24 mouse cellular contexts compared by ENCODE assay signal in the genomic region with DNA sequence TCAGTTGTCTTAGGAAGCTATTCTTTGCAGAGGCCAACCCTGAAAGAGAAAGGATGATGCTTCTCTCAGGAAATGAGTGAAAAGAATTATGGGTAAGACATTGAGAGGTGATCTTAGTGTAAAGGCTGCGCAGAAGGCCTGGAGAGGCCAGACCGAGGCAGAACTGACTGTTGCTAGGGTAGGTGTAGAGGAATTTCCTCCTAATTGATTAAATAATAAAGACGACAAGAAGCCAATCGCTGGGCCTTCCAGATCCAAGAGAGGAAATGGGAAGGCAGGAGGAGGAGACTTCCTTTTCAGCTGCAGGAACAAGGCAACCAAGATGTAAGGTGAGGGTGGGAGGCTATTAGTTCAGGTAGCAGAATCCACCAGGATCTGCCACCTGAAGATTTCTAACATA. TPM values are rescaled to one million over a fixed set of nuclear protein-coding genes. Genes with fewer than 3 reads are reported as not detected.
DNase-seq lines count a peak whose midpoint lies in the region; ATAC-seq and TF ChIP-seq lines count a peak whose summit lies in the region.
"Had no signal": no experiment of that assay in that cellular context is flagged by ENCODE, and none has a peak within 500 bp of the region (broad histone marks: within the 10 kb centered on the region; RNA-seq: fewer than 3 reads in every experiment).

No protein-coding gene starts in this region.

- peak; percentile 49 for ATAC-seq in inflammation-experienced regulatory T-cells, adult 6 months
- ATAC-seq: activated CD4-positive, CD25-positive, alpha-beta regulatory T cell, adult 4 months; forebrain, embryonic 13.5 days; forebrain, embryonic 15.5 days; forebrain, postnatal 0 days; Patski had no signal

- intact Hi-C loops in left cerebral cortex, adult 2 months (cut with DNase I) = no loop called here

- peak; percentile 37 for DNase-seq in CD4-positive, CD25-positive, alpha-beta regulatory T cell, adult 2 months (ENCODE audit: low read depth, low spot score)
- peak; percentile 79 for DNase-seq in R1 (ENCODE audit: low read depth, low spot score)
- DNase-seq in urinary bladder, adult 18-20 months (ENCODE audit: low spot score in 2 of 2) = no peak
- DNase-seq in left cerebral cortex, adult 2 months (ENCODE audit: extremely low spot score in 1 of 2, low spot score in 2 of 2) = no peak
- DNase-seq in gastrocnemius, adult 18-20 months (ENCODE audit: low spot score) = no peak
- DNase-seq: adrenal gland, adult 8-10 months; adrenal gland, postnatal 14 days; adrenal gland, postnatal 36 days; B cell, adult 2 months; cerebellum, adult 11-12 months; cerebellum, adult 2 months; cerebellum, adult 9-10 months; cerebellum, postnatal 10 days; cerebellum, postnatal 25 days; forebrain, postnatal 0 days had no signal

- H3K4me3 ChIP-seq in left cerebral cortex, adult 2 months = no peak overlapping the region
- H3K4me3 ChIP-seq: embryonic facial prominence, embryonic 10.5 days; embryonic facial prominence, embryonic 12.5 days; forebrain, embryonic 13.5 days; forebrain, embryonic 15.5 days had no signal

- no peak overlapping the region for H3K27ac ChIP-seq in left cerebral cortex, adult 2 months
- H3K27ac ChIP-seq: embryonic facial prominence, embryonic 10.5 days; embryonic facial prominence, embryonic 12.5 days; forebrain, embryonic 13.5 days; forebrain, embryonic 15.5 days had no signal

- TF ChIP-seq CTCF in left cerebral cortex, adult 2 months (IDR thresholded peaks at IDR 0.05) = no peak

RNA-seq across cellular contexts. Expression of a gene that starts 35.3 kb away (rescaled TPM):
- polyA plus RNA-seq in inflammation-experienced regulatory T-cells, adult 6 months (2017; shearing (Covaris generic)) = 10 to 100 TPM; 55.0 to 86.9 (median 86.3) TPM
- total RNA-seq in left cerebral cortex, adult 2 months (2021) = 100 to 1,000 TPM; 152 to 156 TPM
- 100 to 1,000 TPM; 317 to 358 TPM for total RNA-seq in gastrocnemius, adult 18-20 months (2021)

RNA-seq across cellular contexts. Expression of a gene that starts 45.9 kb away (rescaled TPM):
- 1 to 10 TPM; 1.4 to 4.2 (median 3.5) TPM for polyA plus RNA-seq in inflammation-experienced regulatory T-cells, adult 6 months (2017; shearing (Covaris generic))
- 10 to 100 TPM; 23.1 to 24.1 TPM for total RNA-seq in left cerebral cortex, adult 2 months (2021)
- not detected for total RNA-seq in gastrocnemius, adult 18-20 months (2021)
- total RNA-seq: CH12.LX had no signal
- polyA plus RNA-seq: G1E had no signal

RNA-seq across cellular contexts. Expression of a gene that starts 55.4 kb away (rescaled TPM):
- polyA plus RNA-seq in inflammation-experienced regulatory T-cells, adult 6 months (2017; shearing (Covaris generic)) = 10 to 100 TPM; 59.7 to 63.1 (median 61.0) TPM
- total RNA-seq in left cerebral cortex, adult 2 months (2021) = 10 to 100 TPM; 27.3 to 29.2 TPM
- total RNA-seq in gastrocnemius, adult 18-20 months (2021) = 1 to 10 TPM; 7.0 to 7.7 TPM

Comparison
In these comparisons a context has a peak if more than half of its experiments do, and no peak if none do; other contexts are left out.
1. DNase-seq: peak in CD4-positive, CD25-positive, alpha-beta regulatory T cell, adult 2 months (single experiment) and R1 (single experiment); none in urinary bladder, adult 18-20 months (0 of 2), left cerebral cortex, adult 2 months (0 of 2) and gastrocnemius, adult 18-20 months (single experiment).
2. RNA of a gene that starts 45.9 kb away (total RNA-seq): 23.1 to 24.1 TPM in left cerebral cortex, adult 2 months; not detected in gastrocnemius, adult 18-20 months; every median in the first group is over 10 times any median in the second.